Mouse (Mus musculus) cerebellum, adult 2 months (tissue): ENCODE measurements around the gene Rnf43. TPM values are rescaled to one million over a fixed set of nuclear protein-coding genes. Genes with fewer than 3 reads are reported as not detected.

Experiments used
- DNase-seq, 2 experiments: peaks; one replicate each; pipeline ENCODE4 v3.0.0; 2021
- H3K27ac ChIP-seq: fragments of 200-500 bp; 2 replicates; pipeline ENCODE4 v1.5.1; 2012; ENCODE audit warnings: low read length, control low read depth, inconsistent platforms; ENCODE audit not compliant: insufficient read depth
- H3K27me3 ChIP-seq: fragments of 200-500 bp; 2 replicates; pipeline ENCODE4 v1.6.1; 2012; ENCODE audit warnings: inconsistent platforms, mild to moderate bottlenecking, low read length, moderate library complexity; ENCODE audit not compliant: control insufficient read depth, insufficient read depth
- H3K4me1 ChIP-seq: fragments of 200-500 bp; 2 replicates; pipeline ENCODE4 v1.6.1; 2011; ENCODE audit warnings: low read length; ENCODE audit not compliant: control insufficient read depth, insufficient read depth
- H3K4me3 ChIP-seq: fragments of 200-500 bp; replicated peaks from 2 replicates; pipeline ENCODE3; 2011; ENCODE audit warnings: mild to moderate bottlenecking, low read depth, low read length, control low read depth; ENCODE audit not compliant: insufficient read depth
- CTCF ChIP-seq: fragments of 200-500 bp; IDR thresholded peaks from 2 replicates; pipeline ENCODE4 v1.5.1; 2011; ENCODE audit warnings: low read depth, mild to moderate bottlenecking, control low read depth, low read length, moderate library complexity, borderline replicate concordance; ENCODE audit not compliant: insufficient read depth
- POLR2A ChIP-seq: fragments of 200-500 bp; IDR thresholded peaks from 2 replicates; pipeline ENCODE4 v1.6.1; 2011; ENCODE audit warnings: low read length, control low read depth, borderline replicate concordance; ENCODE audit not compliant: insufficient read depth
- WGBS: fragments of 180-500 bp; shearing (Covaris S2); methylation state at CpG from one replicate; pipeline ENCODE4 v1.1.7; 2018; 5-methylcytosine and 5-hydroxymethylcytosine counted together
- polyA plus RNA-seq: library from polyadenylated mRNA; depleted of rRNA; stranded (reverse); fragments of >200 nt; gene quantifications from 2 replicates; pipeline ENCODE4 v1.2.3, GENCODE M21; 2012

Rnf43 gene
- polyA plus RNA-seq, 1 experiment = 2.2 TPM

DNA sequence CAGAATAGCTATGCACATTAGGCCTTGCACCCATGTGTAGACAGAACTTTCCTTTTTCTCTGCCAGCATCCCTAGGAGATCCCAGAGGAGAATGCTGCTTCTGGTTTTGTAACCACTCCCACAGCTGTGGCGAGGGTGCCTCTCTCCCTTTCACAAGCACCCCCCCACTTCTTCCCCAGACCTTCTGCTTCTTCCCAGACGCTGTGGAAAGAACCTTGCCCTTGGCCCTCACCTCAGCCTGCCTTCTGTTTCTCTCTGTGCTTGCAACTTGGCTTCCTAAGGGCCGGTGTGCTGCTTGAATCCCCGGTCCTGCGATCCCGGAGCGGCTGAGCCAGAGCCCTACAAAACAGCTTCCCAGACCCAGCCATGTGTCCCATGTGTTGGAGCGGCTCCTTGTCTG lies 88.5 kb downstream of the Rnf43 start:
- H3K4me1 ChIP-seq = no peaks in the 10 kb centered on the region
- no peak overlapping the region for H3K27ac ChIP-seq
- H3K27me3 ChIP-seq = no peaks in the 10 kb centered on the region
- no peak for TF ChIP-seq CTCF
- TF ChIP-seq POLR2A = no peak
- no peak for DNase-seq
- WGBS = 78% methylated on average over 8 of the region's 8 CpGs
- no peak overlapping the region for H3K4me3 ChIP-seq

DNA sequence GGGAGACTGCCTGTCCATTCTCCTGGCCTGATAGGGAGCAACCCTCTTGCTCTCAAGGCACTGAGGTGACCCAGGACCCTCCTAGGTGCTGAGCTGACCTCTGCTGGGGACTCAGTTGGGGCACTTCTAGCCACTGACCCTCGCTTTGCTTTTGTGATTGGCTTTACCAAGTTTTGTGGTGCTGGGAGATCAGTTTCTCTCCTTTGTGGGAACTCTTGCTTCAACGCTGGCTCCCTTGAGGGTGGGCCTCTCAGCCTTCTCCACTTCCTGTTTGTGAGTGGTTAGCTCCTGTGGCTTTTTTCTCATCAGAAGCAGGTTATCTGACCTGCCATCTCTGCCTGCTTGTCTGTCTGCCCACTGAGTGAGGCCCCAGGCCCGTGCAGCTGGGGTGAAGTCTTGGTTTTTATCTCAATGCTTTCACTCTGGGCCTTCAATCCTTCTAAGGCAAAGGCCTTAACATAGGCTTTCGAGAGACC lies 89.0 kb downstream of the Rnf43 start:
- no peak for DNase-seq
- no peak overlapping the region for H3K27ac ChIP-seq
- 61% methylated on average over 4 of the region's 4 CpGs for WGBS
- H3K4me3 ChIP-seq = no peak overlapping the region
- H3K27me3 ChIP-seq = no peaks in the 10 kb centered on the region
- H3K4me1 ChIP-seq = no peaks in the 10 kb centered on the region
- TF ChIP-seq CTCF (no peak), POLR2A (no peak)

DNA sequence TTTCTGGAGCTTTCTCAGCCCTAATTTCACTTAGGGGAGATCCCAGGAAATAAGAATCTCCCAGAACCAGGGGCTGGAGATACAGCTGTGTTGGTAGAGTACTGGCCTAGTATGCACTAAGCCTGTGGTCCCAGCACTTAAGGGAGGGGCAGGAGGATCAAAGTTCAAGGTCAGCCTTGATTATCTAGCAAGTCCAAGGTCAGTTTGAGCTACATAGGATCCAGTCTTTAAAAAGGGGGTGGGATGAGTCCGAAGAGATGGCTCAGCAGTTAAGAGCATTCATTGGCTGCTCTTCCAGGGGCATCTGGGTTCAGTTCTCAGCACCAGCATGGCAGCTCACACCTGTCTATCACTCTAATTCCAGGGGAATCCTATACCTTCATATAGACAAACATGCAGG lies 89.8 kb downstream of the Rnf43 start:
- no peak for DNase-seq
- Histone ChIP-seq H3K27me3 (no peaks in the 10 kb centered on the region), H3K4me1 (no peaks in the 10 kb centered on the region), H3K27ac (no peak overlapping the region), H3K4me3 (no peak overlapping the region)
- WGBS = 66% methylated on average over 1 of the region's 1 CpGs
- TF ChIP-seq POLR2A = no peak
- no peak for TF ChIP-seq CTCF

DNA sequence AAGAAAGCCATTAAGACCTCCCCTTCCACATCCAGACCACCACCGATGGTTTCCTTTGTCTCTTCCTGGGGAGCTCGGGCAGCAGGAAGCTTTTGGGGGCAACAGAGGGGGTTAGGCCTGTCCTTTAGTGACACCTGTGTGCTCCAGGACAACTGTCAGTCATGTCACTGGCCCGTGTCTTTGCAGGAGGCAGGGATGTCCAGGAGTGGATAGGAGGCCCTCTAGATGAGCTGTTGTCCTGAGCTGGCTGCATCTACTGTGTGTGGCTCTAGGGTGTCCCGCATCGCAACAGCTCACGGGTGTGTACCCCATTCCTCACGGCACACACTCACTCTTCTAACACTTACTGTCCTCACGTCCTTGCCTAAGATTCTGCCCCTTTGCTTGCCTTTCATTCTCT lies 90.7 kb downstream of the Rnf43 start:
- WGBS = 78% methylated on average over 8 of the region's 8 CpGs

GRCm38 (mm10) chr11:87753891-87754501 lies 91.5 kb downstream of the Rnf43 start:
- no peak overlapping the region for H3K27ac ChIP-seq
- TF ChIP-seq CTCF (no peak), POLR2A (no peak)
- no peaks in the 10 kb centered on the region for H3K27me3 ChIP-seq
- H3K4me3 ChIP-seq = no peak overlapping the region
- 85% methylated on average over 5 of the region's 5 CpGs for WGBS
- DNase-seq = no peak
- H3K4me1 ChIP-seq = no peaks in the 10 kb centered on the region

More for the DNA sequence above, 90.7 kb downstream of the Rnf43 start:
- no peak overlapping the region for H3K4me3 ChIP-seq
- no peaks in the 10 kb centered on the region for H3K27me3 ChIP-seq
- no peak overlapping the region for H3K27ac ChIP-seq
- DNase-seq = no peak
- H3K4me1 ChIP-seq = no peaks in the 10 kb centered on the region
- TF ChIP-seq CTCF (no peak), POLR2A (no peak)

DNA sequence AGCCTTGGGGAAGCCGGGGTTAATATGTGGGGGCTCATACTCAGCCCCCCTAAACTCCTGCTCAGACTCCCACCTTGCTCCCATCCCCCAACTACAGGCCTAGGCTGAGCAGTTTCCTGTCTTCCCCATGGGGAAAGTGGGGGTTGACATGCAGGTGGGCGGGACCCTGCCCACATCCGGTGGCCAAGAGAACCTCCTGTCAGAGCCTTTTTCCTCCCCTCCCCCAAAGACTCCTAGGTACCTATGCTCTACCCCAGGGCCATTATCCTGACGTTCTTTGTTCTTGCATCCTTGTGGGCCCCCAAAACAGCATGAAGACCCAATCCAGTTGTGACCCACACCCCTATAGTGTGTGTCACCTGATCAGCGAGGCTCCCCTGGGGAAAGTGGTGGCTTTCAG lies 92.1 kb downstream of the Rnf43 start:
- no peaks in the 10 kb centered on the region for H3K27me3 ChIP-seq

DNA sequence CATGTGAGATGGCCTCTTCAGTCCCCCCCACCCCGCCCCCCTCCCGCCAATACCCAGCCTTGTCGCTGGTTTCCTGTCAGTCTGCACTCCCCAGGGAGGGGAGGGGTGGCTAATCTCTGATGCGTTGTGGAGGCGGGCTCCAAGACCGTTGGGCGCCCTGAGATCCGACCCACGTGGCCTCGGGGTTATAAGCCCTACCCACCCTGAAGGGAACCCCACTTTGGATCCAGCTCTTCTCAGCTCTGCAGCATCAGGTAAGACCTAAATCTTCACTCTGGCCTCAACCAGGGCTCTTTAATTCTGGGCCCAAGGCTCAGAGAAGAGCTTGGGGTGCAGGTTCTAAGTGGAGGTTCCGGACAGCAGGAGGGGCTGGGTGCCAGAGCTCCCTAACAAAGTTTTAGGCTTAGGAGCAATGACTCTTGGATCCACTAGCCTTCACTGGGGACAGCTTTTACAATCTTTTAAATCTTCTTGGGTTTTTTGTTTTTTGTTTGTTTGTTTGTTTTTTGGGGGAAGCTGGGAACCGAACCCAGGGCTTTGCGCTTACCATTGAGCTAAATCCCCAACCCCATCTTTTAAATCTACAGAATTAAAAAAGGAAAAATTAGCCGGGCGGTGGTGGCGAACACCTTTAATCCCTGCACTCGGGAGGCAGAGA lies 93.0 kb downstream of the Rnf43 start:
- no peaks in the 10 kb centered on the region for H3K27me3 ChIP-seq
- H3K4me3 ChIP-seq = no peak overlapping the region
- no peak overlapping the region for H3K27ac ChIP-seq
- 69% methylated on average over 17 of the region's 17 CpGs for WGBS
- H3K4me1 ChIP-seq = no peaks in the 10 kb centered on the region; the same call in 1 of the 2 replicates
- DNase-seq = no peak
- TF ChIP-seq POLR2A (no peak), CTCF (no peak)

More for the DNA sequence above, 92.1 kb downstream of the Rnf43 start:
- no peak overlapping the region for H3K27ac ChIP-seq
- DNase-seq = no peak
- H3K4me3 ChIP-seq = no peak overlapping the region
- whole genome bisulfite sequencing = 74% methylated on average over 5 of the region's 5 CpGs
- no peaks in the 10 kb centered on the region; the same call in 1 of the 2 replicates for H3K4me1 ChIP-seq
- no peak for TF ChIP-seq CTCF
- no peak for TF ChIP-seq POLR2A
